Mouse (Mus musculus): ENCODE data around the gene Ino80. TPM values are rescaled to one million over a fixed set of nuclear protein-coding genes. Genes with fewer than 3 reads are reported as not detected.

Gene Ino80
- polyA plus RNA-seq, 1 experiment from 2014 or later: 2.5 TPM

GRCm38 (mm10) chr2:119326161-119327101 is 151.1 kb downstream of the Ino80 start:
- ATAC-seq (replicated peaks; ENCODE audit: extremely low read depth, insufficient read depth, low FRiP score): no peak
- Histone ChIP-seq H3K27ac (ENCODE audit: low read length) (peak overlapping the region; percentile 61), H3K9me3 (replicated peaks; ENCODE audit: control insufficient read depth, low read length) (no peaks in the 10 kb centered on the region), H3K9ac (ENCODE audit: low read length) (peak overlapping the region; percentile 77), H3K27me3 (ENCODE audit: control insufficient read depth, insufficient read depth, low read length) (peaks cover 70% of the 10 kb centered on the region), H3K4me2 (ENCODE audit: low read depth, low read length) (peak overlapping the region; percentile 85), H3K4me3 (ENCODE audit: low read length) (peak overlapping the region; percentile 65), H3K36me3 (ENCODE audit: control insufficient read depth, insufficient read depth) (no peaks in the 10 kb centered on the region), H3K4me1 (ENCODE audit: control insufficient read depth, insufficient read depth, low read length) (peaks cover 26% of the 10 kb centered on the region)
- under 1% methylated on average over 60 of the region's 61 CpGs for WGBS

GRCm38 (mm10) chr2:119325568-119326143 is 151.8 kb downstream of the Ino80 start, which contains the start of gene Dll4:
Gene Dll4 (plus strand): TSS chr2:119325784.
- no peaks in the 10 kb centered on the region for H3K36me3 ChIP-seq (ENCODE audit: control insufficient read depth, insufficient read depth)
- WGBS: under 1% methylated on average over 33 of the region's 33 CpGs
- peaks cover 74% of the 10 kb centered on the region for H3K27me3 ChIP-seq (ENCODE audit: control insufficient read depth, insufficient read depth, low read length)
- ATAC-seq (replicated peaks; ENCODE audit: extremely low read depth, insufficient read depth, low FRiP score): peak; percentile 70
- H3K4me1 ChIP-seq (ENCODE audit: control insufficient read depth, insufficient read depth, low read length): peaks cover 30% of the 10 kb centered on the region
- H3K9me3 ChIP-seq (replicated peaks; ENCODE audit: control insufficient read depth, low read length): no peaks in the 10 kb centered on the region
- H3K4me2 ChIP-seq (ENCODE audit: low read depth, low read length): peak within 1 kb of the TSS; percentile 85
- peak within 1 kb of the TSS; percentile 77 for H3K9ac ChIP-seq (ENCODE audit: low read length)
- H3K4me3 ChIP-seq (ENCODE audit: low read length): peak within 1 kb of the TSS; percentile 65
- peak within 1 kb of the TSS; percentile 61 for H3K27ac ChIP-seq (ENCODE audit: low read length)

- ATAC-seq (replicated peaks; ENCODE audit: extremely low read depth, insufficient read depth, low FRiP score): peak; percentile 34; the same call in 1 of the 2 replicates
- Histone ChIP-seq H3K27me3 (ENCODE audit: control insufficient read depth, insufficient read depth, low read length) (peaks cover 78% of the 10 kb centered on the region), H3K4me3 (ENCODE audit: low read length) (peak overlapping the region; percentile 65), H3K27ac (ENCODE audit: low read length) (peak overlapping the region; percentile 41), H3K9me3 (replicated peaks; ENCODE audit: control insufficient read depth, low read length) (no peaks in the 10 kb centered on the region), H3K9ac (ENCODE audit: low read length) (peak overlapping the region; percentile 56), H3K4me1 (ENCODE audit: control insufficient read depth, insufficient read depth, low read length) (peaks cover 34% of the 10 kb centered on the region), H3K4me2 (ENCODE audit: low read depth, low read length) (peak overlapping the region; percentile 85), H3K36me3 (ENCODE audit: control insufficient read depth, insufficient read depth) (no peaks in the 10 kb centered on the region)
- WGBS: under 1% methylated on average over 32 of the region's 32 CpGs
Measured at GRCm38 (mm10) chr2:119324576-119325318, 152.7 kb downstream of the Ino80 start.

- Histone ChIP-seq H3K4me2 (ENCODE audit: low read depth, low read length) (peak overlapping the region; percentile 85), H3K27ac (ENCODE audit: low read length) (peak overlapping the region; percentile 38; the same call in 1 of the 2 replicates), H3K27me3 (ENCODE audit: control insufficient read depth, insufficient read depth, low read length) (peaks cover 75% of the 10 kb centered on the region), H3K9ac (ENCODE audit: low read length) (peak overlapping the region; percentile 56), H3K9me3 (replicated peaks; ENCODE audit: control insufficient read depth, low read length) (no peaks in the 10 kb centered on the region), H3K4me1 (ENCODE audit: control insufficient read depth, insufficient read depth, low read length) (peaks cover 34% of the 10 kb centered on the region), H3K36me3 (ENCODE audit: control insufficient read depth, insufficient read depth) (no peaks in the 10 kb centered on the region), H3K4me3 (ENCODE audit: low read length) (peak overlapping the region; percentile 65)
- 8% methylated on average over 32 of the region's 32 CpGs for whole genome bisulfite sequencing
- ATAC-seq (replicated peaks; ENCODE audit: extremely low read depth, insufficient read depth, low FRiP score): no peak
Measured at GRCm38 (mm10) chr2:119323866-119324575, 153.5 kb downstream of the Ino80 start.

Other genes starting within 250 kb of the Ino80 start
- gene Ppp1r14d, start 247.8 kb downstream of the Ino80 start, polyA plus RNA-seq (2015; fragmentation: Nextera tagmentation; extraction: Ambion mirVana): 0.18 and 0.26 TPM in 2 replicates
- 3.7 and 5.1 TPM in 2 replicates for gene Spint1, start 240.3 kb downstream of the Ino80 start, polyA plus RNA-seq (2015; fragmentation: Nextera tagmentation; extraction: Ambion mirVana)
- gene Rhov, start 206.4 kb downstream of the Ino80 start, polyA plus RNA-seq (2015; fragmentation: Nextera tagmentation; extraction: Ambion mirVana): 1.0 and 1.3 TPM in 2 replicates
- 13.3 and 13.6 TPM in 2 replicates for gene Vps18, start 188.9 kb downstream of the Ino80 start, polyA plus RNA-seq (2015; fragmentation: Nextera tagmentation; extraction: Ambion mirVana)
- 14.1 TPM in 2 replicates for gene Dll4, start 151.9 kb downstream of the Ino80 start, polyA plus RNA-seq (2015; fragmentation: Nextera tagmentation; extraction: Ambion mirVana)
- gene Chac1, start 126.5 kb downstream of the Ino80 start, polyA plus RNA-seq (2015; fragmentation: Nextera tagmentation; extraction: Ambion mirVana): 0.42 and 0.50 TPM in 2 replicates
- 0.09 and 0.11 TPM in 2 replicates for gene Exd1, start 69.9 kb upstream of the Ino80 start, polyA plus RNA-seq (2015; fragmentation: Nextera tagmentation; extraction: Ambion mirVana)
- gene Chp1, start 70.0 kb upstream of the Ino80 start, polyA plus RNA-seq (2015; fragmentation: Nextera tagmentation; extraction: Ambion mirVana): 52.3 and 52.5 TPM in 2 replicates
- 42.1 and 53.3 TPM in 2 replicates for gene Nusap1, start 140.6 kb upstream of the Ino80 start, polyA plus RNA-seq (2015; fragmentation: Nextera tagmentation; extraction: Ambion mirVana)
- 20.5 and 23.2 TPM in 2 replicates for gene Oip5, start 140.8 kb upstream of the Ino80 start, polyA plus RNA-seq (2015; fragmentation: Nextera tagmentation; extraction: Ambion mirVana)
- 62.3 and 69.0 TPM in 2 replicates for gene Ndufaf1, start 185.1 kb upstream of the Ino80 start, polyA plus RNA-seq (2015; fragmentation: Nextera tagmentation; extraction: Ambion mirVana)
- 21.0 and 23.9 TPM in 2 replicates for gene Rtf1, start 197.4 kb upstream of the Ino80 start, polyA plus RNA-seq (2015; fragmentation: Nextera tagmentation; extraction: Ambion mirVana)

Data from heart, embryonic 16.5 days (tissue).